Mouse (Mus musculus): ENCODE measurements around the gene Mllt6. TPM values are rescaled to one million over a fixed set of nuclear protein-coding genes. Genes with fewer than 3 reads are reported as not detected.

Gene Mllt6
- polyA plus RNA-seq (2014; fragmentation: Nextera tagmentation; extraction: Ambion mirVana) = 3.4 and 4.9 TPM in 2 replicates

DNA sequence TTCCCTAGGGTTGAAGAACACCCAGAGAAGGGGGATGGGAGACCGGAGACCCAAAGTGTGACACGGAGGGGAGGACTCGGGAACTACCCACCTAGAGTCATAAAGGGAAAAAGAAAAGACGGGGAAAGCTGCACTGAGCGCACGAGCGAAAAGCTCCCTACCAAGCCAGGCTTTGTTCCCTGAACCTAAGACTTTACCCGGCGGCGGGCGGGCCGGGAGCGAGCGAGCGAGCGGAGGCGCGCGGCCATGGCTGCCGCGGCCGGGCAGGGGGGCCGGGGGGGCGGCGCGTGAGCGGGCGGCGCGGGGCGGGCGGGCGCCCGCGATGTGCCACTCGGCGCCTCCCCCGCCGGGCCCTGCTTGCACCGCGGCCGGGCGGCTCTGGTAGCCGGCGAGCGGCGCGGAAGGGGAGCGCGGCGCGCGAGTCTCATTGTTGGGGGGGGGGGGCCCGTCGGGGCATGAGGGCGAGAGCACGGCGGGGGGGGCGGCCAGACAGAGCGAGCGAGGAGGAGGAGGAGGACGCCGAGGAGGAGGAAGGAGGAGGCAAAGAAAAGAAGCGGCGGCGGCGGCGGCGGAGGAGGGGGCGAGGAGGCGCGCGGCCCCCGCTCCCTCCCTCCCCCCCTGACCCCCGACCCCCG, at the start of gene Mllt6:
TSS of gene Mllt6 (plus strand) at position 522 of the 635 bp plus-strand sequence.
- H3K27me3 ChIP-seq (ENCODE audit: control insufficient read depth, insufficient read depth, low read length) = peaks cover 14% of the 10 kb centered on the region
- H3K4me2 ChIP-seq (ENCODE audit: low read depth, low read length, severe bottlenecking) = peak within 1 kb of the TSS; percentile 88
- H3K4me3 ChIP-seq (ENCODE audit: low read depth, low read length) = peak within 1 kb of the TSS; percentile 96
- peaks cover 20% of the 10 kb centered on the region for H3K4me1 ChIP-seq (replicated peaks; ENCODE audit: control insufficient read depth, insufficient read depth, low read length)
- DNase-seq (ENCODE audit: low spot score) (peak; percentile 90), ATAC-seq (replicated peaks; ENCODE audit: low FRiP score) (peak; percentile 52; the same call in 1 of the 2 replicates)
- peak within 1 kb of the TSS; percentile 80 for H3K27ac ChIP-seq (ENCODE audit: low read depth, low read length)
- peaks cover 8% of the 10 kb centered on the region for H3K36me3 ChIP-seq (ENCODE audit: control insufficient read depth, insufficient read depth, low read length)
- H3K9ac ChIP-seq (ENCODE audit: low read length) = peak within 1 kb of the TSS; percentile 92
- H3K9me3 ChIP-seq (ENCODE audit: control insufficient read depth, low read length) = no peaks in the 10 kb centered on the region
- WGBS = under 1% methylated on average over 44 of the region's 76 CpGs

DNA sequence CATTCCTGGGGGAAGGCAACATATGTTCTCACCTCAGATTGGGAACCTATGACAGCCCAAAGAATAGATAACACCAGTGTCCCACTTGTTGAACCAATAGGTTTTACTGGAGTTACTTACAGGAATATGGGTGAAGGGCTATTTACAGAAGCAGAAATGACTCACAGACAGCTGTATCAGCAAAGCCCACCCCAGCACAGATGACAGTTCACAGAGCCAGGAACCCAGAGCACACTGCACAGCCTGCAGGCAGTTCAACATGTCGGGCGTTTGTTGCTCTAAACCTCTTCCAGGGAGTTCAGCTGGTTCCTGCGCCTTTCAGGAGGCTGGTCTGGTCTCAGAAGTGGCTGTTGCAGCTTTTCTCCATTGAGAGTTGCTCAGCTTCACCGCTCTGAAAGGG, 47.9 kb upstream of the Mllt6 start:
- no peaks in the 10 kb centered on the region for H3K36me3 ChIP-seq (ENCODE audit: control insufficient read depth, insufficient read depth, low read length)
- no peak overlapping the region for H3K4me2 ChIP-seq (ENCODE audit: low read depth, low read length, severe bottlenecking)
- no peak overlapping the region for H3K9ac ChIP-seq (ENCODE audit: low read length)
- H3K4me1 ChIP-seq (replicated peaks; ENCODE audit: control insufficient read depth, insufficient read depth, low read length) = no peaks in the 10 kb centered on the region
- no peaks in the 10 kb centered on the region for H3K9me3 ChIP-seq (ENCODE audit: control insufficient read depth, low read length)
- no peak overlapping the region for H3K4me3 ChIP-seq (ENCODE audit: low read depth, low read length)
- DNase-seq (ENCODE audit: low spot score) = no peak
- 74% methylated on average over 4 of the region's 4 CpGs for WGBS
- H3K27ac ChIP-seq (ENCODE audit: low read depth, low read length) = no peak overlapping the region
- H3K27me3 ChIP-seq (ENCODE audit: control insufficient read depth, insufficient read depth, low read length) = peaks cover 3% of the 10 kb centered on the region; the same call in 1 of the 2 replicates
- no peak for ATAC-seq (replicated peaks; ENCODE audit: low FRiP score)

DNA sequence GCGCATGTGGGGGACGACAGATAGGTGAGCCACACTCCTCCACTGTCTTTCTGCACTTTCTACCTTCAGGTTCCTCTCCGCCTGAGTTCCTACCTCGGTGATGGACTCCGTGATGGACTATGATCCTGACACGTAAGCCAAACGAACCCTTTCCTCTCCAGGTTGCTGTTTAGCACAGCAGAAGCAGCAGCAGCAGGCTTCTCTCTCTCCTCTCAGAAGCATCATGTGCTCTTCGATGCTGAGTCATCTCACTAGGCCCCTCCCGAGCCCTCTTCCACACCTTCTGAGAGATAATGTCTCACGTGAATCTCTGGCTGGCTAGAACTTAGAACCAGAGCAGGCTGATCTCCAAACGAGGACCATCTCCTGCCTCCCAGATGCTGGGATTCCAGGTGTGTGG, 44.8 kb upstream of the Mllt6 start:
- no peak overlapping the region for H3K27ac ChIP-seq (ENCODE audit: low read depth, low read length)
- peaks cover 3% of the 10 kb centered on the region; the same call in 1 of the 2 replicates for H3K27me3 ChIP-seq (ENCODE audit: control insufficient read depth, insufficient read depth, low read length)

DNA sequence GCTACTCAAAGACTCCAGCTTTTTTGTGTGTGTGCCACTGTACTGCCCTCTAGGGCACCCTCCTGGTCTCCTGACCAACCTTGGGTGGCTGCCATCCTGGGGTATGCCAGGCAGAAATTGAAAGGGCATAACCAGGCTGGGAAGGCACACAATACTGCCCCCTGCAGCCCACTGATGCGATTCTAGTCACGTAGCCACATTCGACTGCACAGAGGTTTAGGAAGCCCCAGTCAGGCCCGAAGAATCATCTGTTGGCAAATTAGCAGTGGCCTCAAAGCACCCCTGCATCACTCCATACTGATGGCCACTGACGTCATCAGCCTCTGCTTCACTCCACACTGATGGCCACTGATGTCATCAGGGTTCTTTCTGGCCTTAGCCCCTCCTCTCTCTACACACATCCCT, 43.8 kb upstream of the Mllt6 start:
- ATAC-seq (replicated peaks; ENCODE audit: low FRiP score) (no peak), DNase-seq (ENCODE audit: low spot score) (peak; percentile 72)
- WGBS = 36% methylated on average over 5 of the region's 5 CpGs
- no peaks in the 10 kb centered on the region for H3K36me3 ChIP-seq (ENCODE audit: control insufficient read depth, insufficient read depth, low read length)
- H3K4me1 ChIP-seq (replicated peaks; ENCODE audit: control insufficient read depth, insufficient read depth, low read length) = no peaks in the 10 kb centered on the region
- no peaks in the 10 kb centered on the region for H3K9me3 ChIP-seq (ENCODE audit: control insufficient read depth, low read length)
- no peak overlapping the region for H3K9ac ChIP-seq (ENCODE audit: low read length)
- H3K4me2 ChIP-seq (ENCODE audit: low read depth, low read length, severe bottlenecking) = no peak overlapping the region
- H3K27ac ChIP-seq (ENCODE audit: low read depth, low read length) = no peak overlapping the region
- H3K4me3 ChIP-seq (ENCODE audit: low read depth, low read length) = no peak overlapping the region
- peaks cover 3% of the 10 kb centered on the region for H3K27me3 ChIP-seq (ENCODE audit: control insufficient read depth, insufficient read depth, low read length)

More for the DNA sequence above, 44.8 kb upstream of the Mllt6 start:
- no peaks in the 10 kb centered on the region for H3K4me1 ChIP-seq (replicated peaks; ENCODE audit: control insufficient read depth, insufficient read depth, low read length)
- H3K4me3 ChIP-seq (ENCODE audit: low read depth, low read length) = no peak overlapping the region
- WGBS = 58% methylated on average over 11 of the region's 11 CpGs
- no peak overlapping the region for H3K9ac ChIP-seq (ENCODE audit: low read length)
- H3K36me3 ChIP-seq (ENCODE audit: control insufficient read depth, insufficient read depth, low read length) = no peaks in the 10 kb centered on the region
- no peaks in the 10 kb centered on the region for H3K9me3 ChIP-seq (ENCODE audit: control insufficient read depth, low read length)
- DNase-seq (ENCODE audit: low spot score) = no peak
- ATAC-seq (replicated peaks; ENCODE audit: low FRiP score) = no peak
- no peak overlapping the region for H3K4me2 ChIP-seq (ENCODE audit: low read depth, low read length, severe bottlenecking)

DNA sequence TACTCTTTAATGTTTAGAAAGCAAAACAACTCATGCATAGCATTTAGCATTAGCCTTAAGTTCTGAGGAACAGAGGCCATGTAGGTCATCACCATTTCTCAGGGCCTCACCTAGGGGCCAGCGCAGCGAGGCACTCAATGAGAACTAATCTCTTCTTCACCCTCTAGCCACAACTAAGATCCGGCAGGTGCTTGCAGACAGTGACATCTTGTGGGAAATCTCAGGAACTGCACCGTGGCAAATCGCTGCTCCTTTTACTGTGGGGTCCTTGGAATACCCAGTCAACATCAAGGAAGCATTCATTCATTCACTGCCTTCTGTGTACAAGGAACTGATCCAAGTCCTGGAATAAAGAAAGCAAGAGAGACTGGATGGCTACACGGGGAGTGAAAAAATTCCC, 40.8 kb upstream of the Mllt6 start:
- peak; percentile 87 for DNase-seq (ENCODE audit: low spot score)
- Histone ChIP-seq H3K27me3 (ENCODE audit: control insufficient read depth, insufficient read depth, low read length) (peaks cover 13% of the 10 kb centered on the region), H3K9ac (ENCODE audit: low read length) (no peak overlapping the region), H3K4me1 (replicated peaks; ENCODE audit: control insufficient read depth, insufficient read depth, low read length) (peaks cover 8% of the 10 kb centered on the region; the same call in 1 of the 2 replicates), H3K9me3 (ENCODE audit: control insufficient read depth, low read length) (no peaks in the 10 kb centered on the region), H3K27ac (ENCODE audit: low read depth, low read length) (no peak overlapping the region), H3K4me3 (ENCODE audit: low read depth, low read length) (no peak overlapping the region), H3K36me3 (ENCODE audit: control insufficient read depth, insufficient read depth, low read length) (no peaks in the 10 kb centered on the region), H3K4me2 (ENCODE audit: low read depth, low read length, severe bottlenecking) (no peak overlapping the region)
- no peak for ATAC-seq (replicated peaks; ENCODE audit: low FRiP score)
- 3% methylated on average over 6 of the region's 6 CpGs for WGBS

DNA sequence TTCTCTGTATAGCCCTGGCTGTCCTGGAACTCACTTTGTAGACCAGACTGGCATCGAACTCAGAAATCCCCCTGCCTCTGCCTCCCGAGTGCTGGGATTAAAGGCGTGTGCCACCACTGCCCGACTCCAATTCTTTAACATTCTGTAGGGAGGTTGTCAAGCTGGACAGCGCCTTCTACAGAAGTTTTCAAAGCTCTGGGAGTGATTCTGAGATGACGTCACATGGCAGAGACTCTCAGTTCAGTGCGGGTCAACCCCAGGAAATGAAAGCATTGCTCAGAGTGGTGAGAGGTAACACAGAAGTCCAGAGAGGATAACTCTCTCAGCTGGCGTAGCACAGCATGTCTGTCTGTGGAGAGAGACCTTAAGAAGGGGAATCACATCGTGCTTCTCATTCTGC, 40.0 kb upstream of the Mllt6 start:
- H3K27me3 ChIP-seq (ENCODE audit: control insufficient read depth, insufficient read depth, low read length) = peaks cover 20% of the 10 kb centered on the region
- H3K4me1 ChIP-seq (replicated peaks; ENCODE audit: control insufficient read depth, insufficient read depth, low read length) = peaks cover 15% of the 10 kb centered on the region; the same call in 1 of the 2 replicates
- H3K9ac ChIP-seq (ENCODE audit: low read length) = no peak overlapping the region
- H3K4me3 ChIP-seq (ENCODE audit: low read depth, low read length) = no peak overlapping the region
- no peaks in the 10 kb centered on the region for H3K36me3 ChIP-seq (ENCODE audit: control insufficient read depth, insufficient read depth, low read length)
- no peak for DNase-seq (ENCODE audit: low spot score)
- ATAC-seq (replicated peaks; ENCODE audit: low FRiP score) = no peak
- WGBS = 68% methylated on average over 9 of the region's 9 CpGs
- H3K27ac ChIP-seq (ENCODE audit: low read depth, low read length) = no peak overlapping the region
- H3K4me2 ChIP-seq (ENCODE audit: low read depth, low read length, severe bottlenecking) = no peak overlapping the region
- no peaks in the 10 kb centered on the region for H3K9me3 ChIP-seq (ENCODE audit: control insufficient read depth, low read length)

DNA sequence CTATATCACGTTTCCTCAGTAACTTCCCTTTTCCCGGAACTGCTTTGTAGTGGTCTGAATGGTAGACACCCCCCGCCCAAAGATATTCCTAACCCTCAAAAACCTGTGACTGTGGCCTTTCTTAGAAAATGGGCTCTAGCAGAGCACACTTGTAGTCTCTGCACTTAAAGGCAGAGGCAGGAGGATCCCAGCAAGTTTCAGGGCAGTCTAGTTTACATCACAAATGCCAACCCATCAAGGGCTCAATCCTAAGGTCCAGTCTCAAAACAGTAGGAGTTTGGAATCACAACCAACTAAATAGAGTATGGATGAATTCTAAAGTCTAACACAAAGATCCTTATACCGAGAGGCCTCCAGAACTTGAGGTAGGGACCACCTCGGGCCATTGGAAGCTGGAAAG, 37.7 kb upstream of the Mllt6 start:
- peaks cover 25% of the 10 kb centered on the region for H3K4me1 ChIP-seq (replicated peaks; ENCODE audit: control insufficient read depth, insufficient read depth, low read length)
- H3K9me3 ChIP-seq (ENCODE audit: control insufficient read depth, low read length) = no peaks in the 10 kb centered on the region
- 71% methylated on average over 5 of the region's 5 CpGs for WGBS
- H3K9ac ChIP-seq (ENCODE audit: low read length) = no peak overlapping the region
- ATAC-seq (replicated peaks; ENCODE audit: low FRiP score) (no peak), DNase-seq (ENCODE audit: low spot score) (no peak)
- no peak overlapping the region for H3K4me3 ChIP-seq (ENCODE audit: low read depth, low read length)
- no peak overlapping the region for H3K4me2 ChIP-seq (ENCODE audit: low read depth, low read length, severe bottlenecking)
- peaks cover 36% of the 10 kb centered on the region for H3K27me3 ChIP-seq (ENCODE audit: control insufficient read depth, insufficient read depth, low read length)
- H3K36me3 ChIP-seq (ENCODE audit: control insufficient read depth, insufficient read depth, low read length) = no peaks in the 10 kb centered on the region
- H3K27ac ChIP-seq (ENCODE audit: low read depth, low read length) = no peak overlapping the region

DNA sequence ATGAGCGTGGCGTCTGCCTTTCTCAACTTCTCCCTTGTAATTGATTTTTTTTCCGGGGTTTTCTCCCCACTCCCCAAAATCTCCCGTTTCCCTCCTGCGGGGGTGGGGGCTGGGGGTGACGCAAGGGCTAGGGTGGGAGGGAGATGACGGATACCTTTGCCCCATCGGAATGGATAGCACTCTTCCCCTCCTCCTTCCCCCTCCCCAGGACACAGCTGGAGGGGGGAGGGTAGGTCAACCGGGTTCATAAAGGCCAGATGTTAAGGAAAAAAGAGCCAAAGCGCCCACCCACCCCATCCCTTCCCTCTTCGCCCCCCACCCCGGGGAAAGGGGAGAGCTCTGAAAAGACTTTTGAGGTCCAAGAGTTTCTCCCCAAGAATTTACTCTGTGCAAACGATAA, 36.8 kb upstream of the Mllt6 start:
- Histone ChIP-seq H3K9ac (ENCODE audit: low read length) (no peak overlapping the region), H3K4me3 (ENCODE audit: low read depth, low read length) (no peak overlapping the region), H3K9me3 (ENCODE audit: control insufficient read depth, low read length) (no peaks in the 10 kb centered on the region), H3K4me2 (ENCODE audit: low read depth, low read length, severe bottlenecking) (peak overlapping the region; percentile 91; the same call in 1 of the 2 replicates), H3K4me1 (replicated peaks; ENCODE audit: control insufficient read depth, insufficient read depth, low read length) (peaks cover 25% of the 10 kb centered on the region), H3K27me3 (ENCODE audit: control insufficient read depth, insufficient read depth, low read length) (peaks cover 45% of the 10 kb centered on the region), H3K27ac (ENCODE audit: low read depth, low read length) (no peak overlapping the region), H3K36me3 (ENCODE audit: control insufficient read depth, insufficient read depth, low read length) (no peaks in the 10 kb centered on the region)
- ATAC-seq (replicated peaks; ENCODE audit: low FRiP score) (no peak), DNase-seq (ENCODE audit: low spot score) (no peak)
- 4% methylated on average over 13 of the region's 13 CpGs for WGBS

DNA sequence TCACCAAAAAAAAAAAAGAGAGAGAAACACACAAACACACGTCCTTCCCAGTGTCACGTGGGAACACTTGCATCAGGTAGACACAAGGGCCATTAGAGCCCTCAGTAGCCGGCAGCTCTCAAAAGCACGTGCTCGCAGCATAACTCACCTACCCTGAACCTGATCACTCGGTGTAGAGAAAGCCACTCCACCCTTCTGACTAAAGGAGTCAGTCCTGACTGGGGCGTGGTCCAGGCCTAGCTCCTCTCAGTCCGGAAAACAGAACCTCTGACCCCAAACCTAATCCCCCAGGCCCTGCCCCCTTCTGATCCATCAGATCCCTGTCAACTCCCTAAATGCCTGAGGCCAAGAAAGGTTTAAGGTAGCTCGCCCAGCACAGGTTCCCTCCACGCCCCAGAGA, 36.4 kb upstream of the Mllt6 start:
- Histone ChIP-seq H3K36me3 (ENCODE audit: control insufficient read depth, insufficient read depth, low read length) (no peaks in the 10 kb centered on the region), H3K4me2 (ENCODE audit: low read depth, low read length, severe bottlenecking) (peak overlapping the region; percentile 91; the same call in 1 of the 2 replicates), H3K4me1 (replicated peaks; ENCODE audit: control insufficient read depth, insufficient read depth, low read length) (peaks cover 25% of the 10 kb centered on the region), H3K27ac (ENCODE audit: low read depth, low read length) (no peak overlapping the region), H3K4me3 (ENCODE audit: low read depth, low read length) (no peak overlapping the region), H3K9me3 (ENCODE audit: control insufficient read depth, low read length) (no peaks in the 10 kb centered on the region), H3K9ac (ENCODE audit: low read length) (no peak overlapping the region), H3K27me3 (ENCODE audit: control insufficient read depth, insufficient read depth, low read length) (peaks cover 49% of the 10 kb centered on the region)
- DNase-seq (ENCODE audit: low spot score) (peak; percentile 64), ATAC-seq (replicated peaks; ENCODE audit: low FRiP score) (no peak)
- WGBS = 1% methylated on average over 10 of the region's 10 CpGs
